In genomic region chr10:121527114-121527513, GRCm38 (mm10) we compare ENCODE assay signal across 18 mouse cellular contexts. TPM values are rescaled to one million over a fixed set of nuclear protein-coding genes. Genes with fewer than 3 reads are reported as not detected.
DNase-seq lines count a peak whose midpoint lies in the region; ATAC-seq and TF ChIP-seq lines count a peak whose summit lies in the region.
"Had no signal": no experiment of that assay in that cellular context is flagged by ENCODE, and none has a peak within 500 bp of the region (broad histone marks: within the 10 kb centered on the region; RNA-seq: fewer than 3 reads in every experiment).

No protein-coding gene starts in this region.

- no peak for DNase-seq in liver, embryonic 13.5 days
- DNase-seq in liver: no peak
- peak; percentile 31 for DNase-seq in CH12.LX (ENCODE audit: extremely low read depth)
- peak; percentile 18 to 51 for DNase-seq in thymus, postnatal 36 days
- DNase-seq in hindbrain, embryonic 14.5 days (ENCODE audit: low spot score): no peak
- no peak for DNase-seq in embryo, embryonic 10 days (ENCODE audit: low spot score)
- DNase-seq: adrenal gland, postnatal 14 days; cerebellum, adult 2 months; gastrocnemius, postnatal 10 days; heart, adult 18-20 months; kidney, postnatal 4 days; lung, embryonic 14.5 days had no signal

- no peak overlapping the region for H3K9ac ChIP-seq in liver, embryonic 13.5 days
- no peak overlapping the region for H3K9ac ChIP-seq in CH12.LX (ENCODE audit: insufficient read depth, low read depth)
- no peak overlapping the region for H3K9ac ChIP-seq in hindbrain, embryonic 14.5 days
- H3K9ac ChIP-seq in intestine, embryonic 15.5 days: no peak overlapping the region
- H3K9ac ChIP-seq: limb, embryonic 15.5 days; lung, embryonic 14.5 days; midbrain, embryonic 15.5 days had no signal

- no peak for TF ChIP-seq EP300 in CH12.LX (IDR thresholded peaks at IDR 0.05; ENCODE audit: low read length)

- H3K27me3 ChIP-seq in liver, embryonic 13.5 days: peaks cover 3% of the 10 kb centered on the region; the same call in 1 of the 2 replicates
- no peaks in the 10 kb centered on the region for H3K27me3 ChIP-seq in CH12.LX (replicated peaks)
- H3K27me3 ChIP-seq in hindbrain, embryonic 14.5 days (ENCODE audit: control insufficient read depth, insufficient read depth, low read length): no peaks in the 10 kb centered on the region
- no peaks in the 10 kb centered on the region for H3K27me3 ChIP-seq in intestine, embryonic 15.5 days (replicated peaks)
- H3K27me3 ChIP-seq: limb, embryonic 15.5 days; midbrain, embryonic 15.5 days had no signal

- in situ Hi-C loops in CH12.LX (cut with MboI; ENCODE audit: low pct_ligation_motif_present, low pct_unique_long_range_greater_than_20kb, low sequenced_read_pairs): no loop called here

- dilution Hi-C loops in CH12.LX (cut with MboI; ENCODE audit: extremely low pct_ligation_motif_present, extremely low pct_unique_long_range_greater_than_20kb, low sequenced_read_pairs): no loop called here

- WGBS in liver, embryonic 13.5 days (ENCODE audit: insufficient replicate concordance): 70% methylated on average over 6 of the region's 6 CpGs
- WGBS in hindbrain, embryonic 14.5 days: 89% methylated on average over 6 of the region's 6 CpGs
- WGBS in intestine, embryonic 15.5 days: 87% methylated on average over 6 of the region's 6 CpGs

- H3K4me2 ChIP-seq in liver, embryonic 13.5 days: no peak overlapping the region
- no peak overlapping the region for H3K4me2 ChIP-seq in CH12.LX (ENCODE audit: insufficient read depth, low read depth, poor library complexity, severe bottlenecking)
- no peak overlapping the region for H3K4me2 ChIP-seq in hindbrain, embryonic 14.5 days (replicated peaks)
- H3K4me2 ChIP-seq in intestine, embryonic 15.5 days (replicated peaks): no peak overlapping the region
- H3K4me2 ChIP-seq: limb, embryonic 15.5 days; lung, embryonic 14.5 days; midbrain, embryonic 15.5 days had no signal

- no peak overlapping the region for H3K27ac ChIP-seq in liver, embryonic 13.5 days
- H3K27ac ChIP-seq in CH12.LX (ENCODE audit: insufficient read depth, low read depth): no peak overlapping the region
- no peak overlapping the region for H3K27ac ChIP-seq in hindbrain, embryonic 14.5 days
- H3K27ac ChIP-seq in intestine, embryonic 15.5 days: no peak overlapping the region
- H3K27ac ChIP-seq: limb, embryonic 15.5 days; midbrain, embryonic 15.5 days had no signal

- H3K79me2 ChIP-seq in CH12.LX (replicated peaks; ENCODE audit: control insufficient read depth, extremely low read depth, insufficient read depth, poor library complexity, severe bottlenecking): no peaks in the 10 kb centered on the region

- no peak for TF ChIP-seq RAD21 in CH12.LX (IDR thresholded peaks at IDR 0.05; ENCODE audit: low read depth, low read length)

- ATAC-seq in liver, embryonic 13.5 days (ENCODE audit: low read depth): 0 out of 2 replicates have a peak, but pooled peaks have one; percentile 36
- ATAC-seq in erythroblast, adult 5-6 weeks (replicated peaks; ENCODE audit: low FRiP score, poor library complexity, severe bottlenecking): peak; percentile 68
- ATAC-seq in hindbrain, embryonic 14.5 days (ENCODE audit: low FRiP score): no peak
- no peak for ATAC-seq in intestine, embryonic 15.5 days
- ATAC-seq: inflammation-experienced regulatory T-cells, adult 6 months; midbrain, embryonic 15.5 days had no signal

- H3K4me3 ChIP-seq in liver, embryonic 13.5 days (replicated peaks): no peak overlapping the region
- H3K4me3 ChIP-seq in CH12.LX (replicated peaks in 1 of 3; ENCODE audit: low read depth in 2 of 3, low read length in 2 of 3, poor library complexity in 1 of 3): no peak overlapping the region
- H3K4me3 ChIP-seq in hindbrain, embryonic 14.5 days (replicated peaks; ENCODE audit: low read length): no peak overlapping the region
- H3K4me3 ChIP-seq in intestine, embryonic 15.5 days (replicated peaks): no peak overlapping the region
- H3K4me3 ChIP-seq: limb, embryonic 15.5 days; midbrain, embryonic 15.5 days had no signal

- no peak for TF ChIP-seq CTCF in CH12.LX (conservative IDR thresholded peaks at IDR 0.05 in 1 of 2, IDR thresholded peaks at IDR 0.05 in 1 of 2; ENCODE audit: low read depth in 2 of 2, low read length in 2 of 2)

- H3K4me1 ChIP-seq in liver, embryonic 13.5 days (replicated peaks): peaks cover 12% of the 10 kb centered on the region; the same call in 1 of the 2 replicates
- H3K4me1 ChIP-seq in CH12.LX (ENCODE audit: control insufficient read depth in 1 of 2, insufficient read depth in 2 of 2): peaks cover 0 to 26% of the 10 kb centered on the region in 2 experiments; a peak in 2 of 4 replicates
- no peaks in the 10 kb centered on the region for H3K4me1 ChIP-seq in hindbrain, embryonic 14.5 days (replicated peaks; ENCODE audit: control insufficient read depth, insufficient read depth, low read length)
- H3K4me1 ChIP-seq in intestine, embryonic 15.5 days (replicated peaks): no peaks in the 10 kb centered on the region
- H3K4me1 ChIP-seq: limb, embryonic 15.5 days; midbrain, embryonic 15.5 days had no signal

- no peaks in the 10 kb centered on the region for H3K9me3 ChIP-seq in liver, embryonic 13.5 days (replicated peaks)
- peaks cover 9% of the 10 kb centered on the region for H3K9me3 ChIP-seq in CH12.LX (replicated peaks; ENCODE audit: low read length)
- H3K9me3 ChIP-seq in hindbrain, embryonic 14.5 days (ENCODE audit: control insufficient read depth, low read length): no peaks in the 10 kb centered on the region
- H3K9me3 ChIP-seq in intestine, embryonic 15.5 days: no peaks in the 10 kb centered on the region
- H3K9me3 ChIP-seq: G1E; limb, embryonic 15.5 days; midbrain, embryonic 15.5 days had no signal

- TF ChIP-seq POLR2A in CH12.LX (IDR thresholded peaks at IDR 0.05; ENCODE audit: low read depth, low read length): no peak

- no peaks in the 10 kb centered on the region for H3K36me3 ChIP-seq in liver, embryonic 13.5 days
- H3K36me3 ChIP-seq in CH12.LX (replicated peaks in 1 of 2; ENCODE audit: control insufficient read depth in 1 of 2, insufficient read depth in 1 of 2, low read length in 1 of 2): no peaks in the 10 kb centered on the region
- H3K36me3 ChIP-seq in hindbrain, embryonic 14.5 days (replicated peaks; ENCODE audit: control insufficient read depth, insufficient read depth): no peaks in the 10 kb centered on the region
- H3K36me3 ChIP-seq in intestine, embryonic 15.5 days: no peaks in the 10 kb centered on the region
- H3K36me3 ChIP-seq: G1E; limb, embryonic 15.5 days; midbrain, embryonic 15.5 days had no signal

TF ChIP-seq in CH12.LX, 34 proteins besides CTCF, POLR2A, EP300 and RAD21:
- TF ChIP-seq GABPA (IDR thresholded peaks at IDR 0.05; ENCODE audit: insufficient replicate concordance, low read depth, low read length) (no peak), UBTF (IDR thresholded peaks at IDR 0.05; ENCODE audit: low read depth, low read length) (no peak), TBP (conservative IDR thresholded peaks at IDR 0.05; ENCODE audit: low read depth, low read length) (no peak), ETS1 (conservative IDR thresholded peaks at IDR 0.05; ENCODE audit: low read depth, low read length) (no peak), ZNF384 (IDR thresholded peaks at IDR 0.05; ENCODE audit: low read depth, low read length) (no peak), SMC3 (IDR thresholded peaks at IDR 0.05; ENCODE audit: low read depth, low read length) (no peak), E2F4 (IDR thresholded peaks at IDR 0.05; ENCODE audit: insufficient replicate concordance, low read depth, low read length) (no peak), JUND (conservative IDR thresholded peaks at IDR 0.05; ENCODE audit: low read depth, low read length) (no peak), JUN (IDR thresholded peaks at IDR 0.05; ENCODE audit: insufficient read depth, low read depth, low read length) (no peak), PAX5 (IDR thresholded peaks at IDR 0.05; ENCODE audit: low read length) (no peak), TCF12 (IDR thresholded peaks at IDR 0.05; ENCODE audit: low read depth, low read length) (no peak)

RNA-seq across cellular contexts. Expression of gene Rassf3, which starts 51.0 kb away (rescaled TPM):
- polyA plus RNA-seq in liver, embryonic 13.5 days (2015; fragmentation: Nextera tagmentation; extraction: Ambion mirVana): 7.4 and 9.5 TPM in 2 replicates
- total RNA-seq in CH12.LX (2012; rRNA removed) (5.7 and 7.3 TPM in 2 replicates), CH12.LX (2014; rRNA removed) (4.0 and 4.1 TPM in 2 replicates)
- polyA plus RNA-seq in CH12.LX (2012; ENCODE audit: insufficient read length, low read depth): 9.0 and 9.9 TPM in 2 replicates
- total RNA-seq in erythroblast, adult 5-6 weeks (2015; ENCODE audit: low replicate concordance): 11.7 and 12.5 TPM in 2 replicates
- total RNA-seq in erythroblast, adult 5-6 weeks (2017; ENCODE audit: low replicate concordance): 7.8 and 12.7 TPM in 2 replicates
- polyA plus RNA-seq in hindbrain, embryonic 14.5 days (2014; fragmentation: Nextera tagmentation; extraction: Ambion mirVana): 5.8 and 6.5 TPM in 2 replicates
- polyA plus RNA-seq in intestine, embryonic 15.5 days (2015; fragmentation: Nextera tagmentation; extraction: Ambion mirVana): 23.5 and 26.0 TPM in 2 replicates

RNA-seq across cellular contexts. Expression of gene Tbk1, which starts 59.5 kb away (rescaled TPM):
- polyA plus RNA-seq in liver, embryonic 13.5 days (2015; fragmentation: Nextera tagmentation; extraction: Ambion mirVana): 18.4 and 22.7 TPM in 2 replicates
- 29.5 and 32.4 TPM in 2 replicates for total RNA-seq in CH12.LX (2012; rRNA removed)
- 46.0 and 49.5 TPM in 2 replicates for total RNA-seq in CH12.LX (2014; rRNA removed)
- polyA plus RNA-seq in CH12.LX (2012; ENCODE audit: insufficient read length, low read depth): 44.0 and 45.6 TPM in 2 replicates
- 57.1 and 60.0 TPM in 2 replicates for total RNA-seq in erythroblast, adult 5-6 weeks (2015; ENCODE audit: low replicate concordance)
- total RNA-seq in erythroblast, adult 5-6 weeks (2017; ENCODE audit: low replicate concordance): 105 and 141 TPM in 2 replicates
- 33.4 and 33.6 TPM in 2 replicates for polyA plus RNA-seq in hindbrain, embryonic 14.5 days (2014; fragmentation: Nextera tagmentation; extraction: Ambion mirVana)
- polyA plus RNA-seq in intestine, embryonic 15.5 days (2015; fragmentation: Nextera tagmentation; extraction: Ambion mirVana): 32.9 and 35.1 TPM in 2 replicates

Comparison
In these comparisons a context has a peak if more than half of its experiments do, and no peak if none do; other contexts are left out.
1. ATAC-seq: peak in liver, embryonic 13.5 days (single experiment) and erythroblast, adult 5-6 weeks (single experiment); none in hindbrain, embryonic 14.5 days (single experiment) and intestine, embryonic 15.5 days (single experiment).
2. DNase-seq: peak in CH12.LX (single experiment) and thymus, postnatal 36 days (2 of 2); none in liver, embryonic 13.5 days (single experiment), liver (single experiment), hindbrain, embryonic 14.5 days (single experiment) and embryo, embryonic 10 days (single experiment).